Mouse (Mus musculus) gastrocnemius, adult 18-20 months (tissue): Measurements from ENCODE around the gene Zfp871. TPM values are rescaled to one million over a fixed set of nuclear protein-coding genes. Genes with fewer than 3 reads are reported as not detected.
"Not testable (repeated sequence)": the region's sequence is repeated elsewhere in the genome, so short reads cannot be mapped to it uniquely, and the experiment has no call there.

Experiments used
- DNase-seq: peaks from one replicate; pipeline ENCODE4 v3.0.0; 2021; ENCODE audit warnings: low spot score
- total RNA-seq, 2 experiments: library from RNA; stranded (reverse); gene quantifications; 2 replicates each; pipeline ENCODE4 v1.2.3; 2021

Zfp871 gene
- total RNA-seq, 2 experiments from 2014 or later, result 19.5 to 20.7 TPM

- DNase-seq, result no peak
These were observed 47.0 kb downstream of the Zfp871 start for GRCm38 (mm10) chr17:32741057-32741456.

GRCm38 (mm10) chr17:32738406-32738805 lies 49.7 kb downstream of the Zfp871 start:
- DNase-seq, result no peak

GRCm38 (mm10) chr17:32729029-32729428 lies 59.1 kb downstream of the Zfp871 start:
- no peak for DNase-seq

GRCm38 (mm10) chr17:32726360-32726759 lies 61.7 kb downstream of the Zfp871 start:
- not testable (repeated sequence) for DNase-seq

GRCm38 (mm10) chr17:32722771-32723170 lies 65.3 kb downstream of the Zfp871 start:
- no peak for DNase-seq

DNA sequence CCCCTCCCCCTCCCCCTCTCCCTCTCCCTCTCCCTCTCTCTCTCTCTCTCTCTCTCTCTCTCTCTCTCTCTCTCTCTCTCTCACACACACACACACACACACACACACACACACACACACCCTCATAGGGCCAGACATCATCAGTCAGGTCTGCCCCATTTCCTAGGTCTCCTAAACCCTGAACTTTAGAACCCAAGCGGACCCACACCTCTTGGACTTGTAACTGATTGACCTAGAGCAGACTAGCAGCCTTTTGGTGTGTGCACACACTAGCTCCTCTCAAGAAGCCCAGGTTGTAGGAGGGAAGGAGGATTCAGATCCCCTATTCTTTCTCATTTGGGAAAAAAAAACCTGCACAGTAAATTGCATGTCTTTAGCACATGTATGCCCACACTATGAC lies 65.9 kb downstream of the Zfp871 start:
- DNase-seq, result not testable (repeated sequence)

Other genes starting within 250 kb of the Zfp871 start
- gene Cyp4f37, start 167.0 kb downstream of the Zfp871 start, total RNA-seq, result not detected
- gene Cyp4f40, start 129.4 kb downstream of the Zfp871 start, total RNA-seq, result not detected
- not detected for gene Cyp4f15, start 102.7 kb downstream of the Zfp871 start, total RNA-seq
- gene Zfp811, start 21.6 kb upstream of the Zfp871 start, total RNA-seq, result under 1 TPM; 0.14 to 0.23 TPM
- gene Zfp799, start 42.0 kb upstream of the Zfp871 start, total RNA-seq, result 1 to 10 TPM; 8.1 to 8.7 TPM
- 1 to 10 TPM; 4.8 to 5.7 TPM for gene Zfp870, start 103.4 kb upstream of the Zfp871 start, total RNA-seq
- under 1 TPM in 1 of 2 experiments, not detected in 1; 0.59 TPM for gene Cyp4f14, start 129.1 kb upstream of the Zfp871 start, total RNA-seq
- 1 to 10 TPM; 5.9 to 7.7 TPM for gene Cyp4f13, start 159.1 kb upstream of the Zfp871 start, total RNA-seq
- gene Zfp472, start 177.5 kb upstream of the Zfp871 start, total RNA-seq, result 1 to 10 TPM; 1.6 to 1.7 TPM
- 1 to 10 TPM; 3.6 to 4.2 TPM for gene Zfp952, start 204.8 kb upstream of the Zfp871 start, total RNA-seq
- 1 to 10 TPM; 1.8 to 2.0 TPM for gene Zfp763, start 245.1 kb upstream of the Zfp871 start, total RNA-seq